Mouse (Mus musculus): ENCODE results near the gene Dnajb6. TPM values are rescaled to one million over a fixed set of nuclear protein-coding genes. Genes with fewer than 3 reads are reported as not detected.
"Not testable (repeated sequence)": the region's sequence is repeated elsewhere in the genome, so short reads cannot be mapped to it uniquely, and the experiment has no call there.

Dnajb6 gene
- polyA plus RNA-seq, 1 experiment, result 273 TPM

DNA sequence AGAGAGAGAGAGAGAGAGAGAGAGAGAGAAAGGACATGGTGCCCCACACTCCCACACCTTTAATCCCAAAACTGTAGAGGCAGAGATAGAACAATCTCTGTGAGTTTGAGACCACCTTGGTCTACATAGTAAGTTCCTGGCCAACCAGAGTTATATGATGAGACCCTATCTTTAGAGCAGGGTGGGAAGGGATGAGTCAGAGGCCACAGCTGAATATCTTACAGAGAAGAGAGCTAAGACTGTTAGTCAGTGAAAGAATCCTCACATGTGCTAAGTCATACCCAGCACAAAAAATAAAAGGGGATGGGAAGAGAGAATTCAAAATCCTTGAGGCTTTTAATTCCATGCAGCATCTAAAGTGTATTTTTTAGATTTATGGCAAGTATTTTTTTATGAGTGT lies 23.9 kb upstream of the Dnajb6 start:
- no peak for TF ChIP-seq POLR2A (IDR thresholded peaks at IDR 0.05; ENCODE audit: control insufficient read depth, low read depth, low read length)
- TF ChIP-seq CTCF (IDR thresholded peaks at IDR 0.05; ENCODE audit: control insufficient read depth, insufficient read depth, insufficient replicate concordance, low read depth, low read length), result no peak

DNA sequence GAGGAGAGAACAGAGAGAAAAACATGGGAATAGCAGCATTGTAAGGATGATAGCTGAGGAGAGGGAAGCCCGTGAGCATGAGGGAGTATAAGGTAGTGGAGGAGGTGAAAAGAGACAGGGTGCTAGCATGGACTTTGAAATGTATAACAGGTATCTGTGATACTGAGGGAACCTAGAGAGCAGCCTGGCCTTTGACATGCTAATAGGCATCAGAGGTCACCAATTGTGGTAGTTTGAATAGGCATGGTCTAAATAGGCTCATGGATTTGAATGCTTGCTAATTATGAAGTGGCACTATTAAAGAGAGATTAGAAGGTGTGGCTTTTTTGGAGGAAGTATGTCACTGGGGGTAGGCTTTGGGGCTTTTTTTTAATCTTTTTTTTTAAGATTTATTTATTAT lies 22.6 kb upstream of the Dnajb6 start:
- TF ChIP-seq CTCF (IDR thresholded peaks at IDR 0.05; ENCODE audit: control insufficient read depth, insufficient read depth, insufficient replicate concordance, low read depth, low read length), result no peak
- TF ChIP-seq POLR2A (IDR thresholded peaks at IDR 0.05; ENCODE audit: control insufficient read depth, low read depth, low read length), result no peak
- no peaks in the 10 kb centered on the region for H3K4me1 ChIP-seq (ENCODE audit: control insufficient read depth, insufficient read depth, low read length)

More for the DNA sequence above, 23.9 kb upstream of the Dnajb6 start:
- Histone ChIP-seq H3K27ac (ENCODE audit: control insufficient read depth, insufficient read depth, low read depth, low read length) (no peak overlapping the region), H3K27me3 (ENCODE audit: control insufficient read depth, insufficient read depth, low read length) (no peaks in the 10 kb centered on the region), H3K36me3 (ENCODE audit: control insufficient read depth, insufficient read depth, low read length) (no peaks in the 10 kb centered on the region), H3K4me1 (ENCODE audit: control insufficient read depth, insufficient read depth, low read length) (no peaks in the 10 kb centered on the region), H3K4me3 (ENCODE audit: control insufficient read depth, low read depth, low read length) (no peak overlapping the region)

DNA sequence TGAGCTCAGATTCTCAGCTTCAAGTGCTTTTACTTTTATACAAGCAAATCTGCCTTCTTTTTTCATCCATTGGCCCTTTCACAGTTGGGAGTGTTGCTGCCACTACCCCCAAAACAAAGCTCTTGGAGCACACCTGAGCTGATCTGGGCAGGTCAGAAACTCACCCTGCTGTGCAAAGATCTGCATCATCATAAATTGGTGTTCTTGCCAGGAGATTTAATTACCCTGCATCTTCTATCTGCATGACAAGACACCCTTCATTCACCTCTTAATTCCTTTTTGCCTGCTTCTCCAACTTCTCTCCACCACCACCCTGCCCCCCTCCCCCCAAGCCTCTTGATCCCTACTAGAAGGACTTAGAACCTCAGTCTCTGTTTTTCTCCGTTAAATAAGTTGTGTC lies 14.3 kb upstream of the Dnajb6 start:
- Histone ChIP-seq H3K4me1 (ENCODE audit: control insufficient read depth, insufficient read depth, low read length) (no peaks in the 10 kb centered on the region), H3K27me3 (ENCODE audit: control insufficient read depth, insufficient read depth, low read length) (no peaks in the 10 kb centered on the region), H3K36me3 (ENCODE audit: control insufficient read depth, insufficient read depth, low read length) (no peaks in the 10 kb centered on the region), H3K4me3 (ENCODE audit: control insufficient read depth, low read depth, low read length) (no peak overlapping the region), H3K27ac (ENCODE audit: control insufficient read depth, insufficient read depth, low read depth, low read length) (no peak overlapping the region)
- no peak for TF ChIP-seq POLR2A (IDR thresholded peaks at IDR 0.05; ENCODE audit: control insufficient read depth, low read depth, low read length)
- TF ChIP-seq CTCF (IDR thresholded peaks at IDR 0.05; ENCODE audit: control insufficient read depth, insufficient read depth, insufficient replicate concordance, low read depth, low read length), result no peak

More for the DNA sequence above, 22.6 kb upstream of the Dnajb6 start:
- H3K27me3 ChIP-seq (ENCODE audit: control insufficient read depth, insufficient read depth, low read length), result no peaks in the 10 kb centered on the region
- H3K27ac ChIP-seq (ENCODE audit: control insufficient read depth, insufficient read depth, low read depth, low read length), result no peak overlapping the region
- H3K4me3 ChIP-seq (ENCODE audit: control insufficient read depth, low read depth, low read length), result no peak overlapping the region
- no peaks in the 10 kb centered on the region for H3K36me3 ChIP-seq (ENCODE audit: control insufficient read depth, insufficient read depth, low read length)

DNA sequence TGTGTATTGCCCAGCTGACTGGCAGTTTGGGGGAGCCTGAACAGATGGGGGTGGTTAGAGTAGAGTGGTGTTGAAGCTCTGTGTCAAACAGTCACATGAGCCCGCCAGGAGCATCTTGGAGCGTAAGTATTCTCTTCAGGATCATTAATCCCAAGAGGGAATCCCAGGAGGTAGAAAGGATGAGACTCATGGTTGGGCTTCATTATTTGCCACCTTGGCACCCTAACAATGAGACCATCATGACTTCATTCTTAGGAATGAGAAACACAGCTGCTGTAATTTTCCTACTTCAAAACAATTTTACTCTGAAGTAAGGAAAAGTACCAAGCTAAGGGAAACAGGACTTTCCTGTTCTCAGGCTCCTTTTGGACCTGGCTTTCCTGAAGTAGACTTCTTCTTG lies 10.1 kb upstream of the Dnajb6 start:
- Histone ChIP-seq H3K27ac (ENCODE audit: control insufficient read depth, insufficient read depth, low read depth, low read length) (no peak overlapping the region), H3K4me1 (ENCODE audit: control insufficient read depth, insufficient read depth, low read length) (no peaks in the 10 kb centered on the region), H3K36me3 (ENCODE audit: control insufficient read depth, insufficient read depth, low read length) (no peaks in the 10 kb centered on the region), H3K4me3 (ENCODE audit: control insufficient read depth, low read depth, low read length) (no peak overlapping the region), H3K27me3 (ENCODE audit: control insufficient read depth, insufficient read depth, low read length) (no peaks in the 10 kb centered on the region)
- TF ChIP-seq POLR2A (IDR thresholded peaks at IDR 0.05; ENCODE audit: control insufficient read depth, low read depth, low read length) (no peak), CTCF (IDR thresholded peaks at IDR 0.05; ENCODE audit: control insufficient read depth, insufficient read depth, insufficient replicate concordance, low read depth, low read length) (no peak)

DNA sequence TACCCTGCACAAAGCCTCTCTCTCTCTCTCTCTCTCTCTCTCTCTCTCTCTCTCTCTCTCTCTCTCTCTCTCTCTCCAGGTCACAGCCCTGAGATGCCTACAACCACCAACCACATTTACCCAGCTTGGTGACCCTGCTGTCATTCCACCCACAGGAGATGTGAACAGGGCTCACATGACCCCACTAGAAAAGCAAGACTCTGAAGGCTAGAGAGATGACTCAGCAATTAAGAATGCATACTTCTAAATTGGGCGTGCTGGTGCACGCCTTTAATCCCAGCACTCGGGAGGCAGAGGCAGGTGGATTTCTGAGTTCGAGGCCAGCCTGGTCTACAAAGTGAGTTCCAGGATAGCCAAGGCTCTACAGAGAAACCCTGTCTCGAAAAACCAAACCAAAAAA lies 9.4 kb upstream of the Dnajb6 start:
- H3K4me3 ChIP-seq (ENCODE audit: control insufficient read depth, low read depth, low read length); H3K36me3 ChIP-seq (ENCODE audit: control insufficient read depth, insufficient read depth, low read length); H3K27me3 ChIP-seq (ENCODE audit: control insufficient read depth, insufficient read depth, low read length); H3K27ac ChIP-seq (ENCODE audit: control insufficient read depth, insufficient read depth, low read depth, low read length); H3K4me1 ChIP-seq (ENCODE audit: control insufficient read depth, insufficient read depth, low read length): not testable (repeated sequence)

DNA sequence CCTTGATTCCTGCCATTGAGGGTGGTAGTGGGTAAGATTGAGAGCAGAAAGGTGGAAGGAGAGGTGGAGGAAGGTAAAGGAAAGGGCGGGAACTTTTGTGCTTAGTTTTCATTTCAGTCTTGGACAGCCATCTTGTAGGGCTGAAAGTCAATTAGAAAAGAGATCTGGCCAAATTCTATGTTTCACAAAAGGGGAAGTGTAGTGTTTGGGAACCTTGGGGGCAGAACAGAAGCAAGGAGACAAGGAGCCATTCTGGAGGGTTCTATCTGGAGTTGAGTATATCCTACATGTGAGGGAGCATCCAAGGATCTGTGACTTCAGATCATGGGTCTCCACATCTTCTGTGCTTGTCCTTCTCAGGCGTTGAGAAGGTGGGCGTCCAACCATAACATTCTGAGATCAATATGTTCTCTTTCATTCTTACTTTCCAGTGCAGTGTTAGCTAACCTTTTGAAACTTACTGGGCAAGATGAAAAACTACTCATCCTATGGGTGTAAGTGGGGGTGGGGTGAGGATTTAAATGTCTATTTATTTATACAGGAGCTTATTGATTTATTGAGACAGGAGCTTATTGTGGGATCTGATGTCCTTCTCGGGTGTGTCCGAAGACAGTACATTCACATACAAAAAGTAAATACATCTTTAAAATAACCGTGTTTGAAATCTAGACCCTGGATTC lies 517 bp upstream of the Dnajb6 start:
- Histone ChIP-seq H3K36me3 (ENCODE audit: control insufficient read depth, insufficient read depth, low read length) (no peaks in the 10 kb centered on the region), H3K27ac (ENCODE audit: control insufficient read depth, insufficient read depth, low read depth, low read length) (peak overlapping the region; percentile 97), H3K27me3 (ENCODE audit: control insufficient read depth, insufficient read depth, low read length) (no peaks in the 10 kb centered on the region), H3K4me1 (ENCODE audit: control insufficient read depth, insufficient read depth, low read length) (peaks cover 12% of the 10 kb centered on the region), H3K4me3 (ENCODE audit: control insufficient read depth, low read depth, low read length) (peak overlapping the region; percentile 98)
- no peak for TF ChIP-seq POLR2A (IDR thresholded peaks at IDR 0.05; ENCODE audit: control insufficient read depth, low read depth, low read length)
- TF ChIP-seq CTCF (IDR thresholded peaks at IDR 0.05; ENCODE audit: control insufficient read depth, insufficient read depth, insufficient replicate concordance, low read depth, low read length), result no peak

DNA sequence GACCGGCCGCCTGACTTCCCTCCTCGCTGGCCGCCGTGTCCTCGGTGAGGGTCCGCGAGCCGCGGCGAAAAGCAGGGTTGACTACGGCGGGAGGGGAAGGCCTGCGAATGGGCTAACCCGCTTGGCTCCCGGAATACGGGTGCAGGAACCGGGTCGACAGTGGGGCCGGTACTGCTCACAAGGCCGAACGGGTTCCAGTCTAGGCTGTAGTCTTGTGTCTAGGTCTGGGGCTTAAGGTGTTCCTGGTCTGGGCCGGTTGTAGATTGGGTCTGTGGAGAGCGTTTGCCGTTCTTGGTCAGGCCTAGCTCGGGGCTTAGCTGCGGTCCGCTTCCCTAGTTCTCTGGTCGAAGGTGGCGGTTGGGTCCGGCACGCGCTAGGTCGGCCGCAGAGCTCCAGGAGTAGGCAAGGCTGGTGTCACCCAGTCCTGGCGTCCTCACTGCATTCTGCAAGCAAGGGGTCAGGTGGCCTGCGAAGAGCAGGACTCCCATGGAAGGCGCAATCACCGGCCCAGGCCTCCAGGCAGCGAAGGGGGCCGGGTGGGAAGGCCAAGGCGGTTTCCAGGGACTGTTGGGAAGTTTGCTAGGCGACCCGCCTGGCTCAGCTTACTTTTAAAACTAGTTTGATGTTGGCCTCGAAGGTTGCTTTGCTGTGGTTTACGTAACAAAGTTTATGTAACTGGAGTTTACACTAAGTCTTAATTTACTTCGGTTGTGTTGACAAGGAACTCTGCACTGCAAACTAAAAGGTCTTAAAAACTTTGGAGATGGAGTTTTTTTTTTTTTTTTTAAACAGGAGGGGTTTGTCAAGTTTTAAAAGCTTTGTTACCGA lies 799 bp downstream of the Dnajb6 start:
- H3K27ac ChIP-seq (ENCODE audit: control insufficient read depth, insufficient read depth, low read depth, low read length), result peak overlapping the region; percentile 97
- H3K4me3 ChIP-seq (ENCODE audit: control insufficient read depth, low read depth, low read length), result peak overlapping the region; percentile 98
- H3K36me3 ChIP-seq (ENCODE audit: control insufficient read depth, insufficient read depth, low read length), result no peaks in the 10 kb centered on the region
- H3K27me3 ChIP-seq (ENCODE audit: control insufficient read depth, insufficient read depth, low read length), result no peaks in the 10 kb centered on the region
- H3K4me1 ChIP-seq (ENCODE audit: control insufficient read depth, insufficient read depth, low read length), result peaks cover 12% of the 10 kb centered on the region
- TF ChIP-seq POLR2A (IDR thresholded peaks at IDR 0.05; ENCODE audit: control insufficient read depth, low read depth, low read length), result no peak; the same call in 1 of the 2 replicates
- TF ChIP-seq CTCF (IDR thresholded peaks at IDR 0.05; ENCODE audit: control insufficient read depth, insufficient read depth, insufficient replicate concordance, low read depth, low read length), result no peak

Measured in testis, adult 2 months (tissue).